Mouse (Mus musculus) fibroblast of lung, adult 2 months (primary cell): ENCODE results near the gene Ccin.

ENCODE experiments used
- DNase-seq: peaks from one replicate; pipeline ENCODE4 v3.0.0-alpha.2; 2011; ENCODE audit warnings: low read depth

Ccin gene

GRCm38 (mm10) chr4:44013391-44014070 lies 30.2 kb downstream of the Ccin start:
- no peak for DNase-seq

GRCm38 (mm10) chr4:44016071-44016470 lies 32.8 kb downstream of the Ccin start:
- no peak for DNase-seq

GRCm38 (mm10) chr4:44016791-44017190 lies 33.5 kb downstream of the Ccin start:
- no peak for DNase-seq

DNA sequence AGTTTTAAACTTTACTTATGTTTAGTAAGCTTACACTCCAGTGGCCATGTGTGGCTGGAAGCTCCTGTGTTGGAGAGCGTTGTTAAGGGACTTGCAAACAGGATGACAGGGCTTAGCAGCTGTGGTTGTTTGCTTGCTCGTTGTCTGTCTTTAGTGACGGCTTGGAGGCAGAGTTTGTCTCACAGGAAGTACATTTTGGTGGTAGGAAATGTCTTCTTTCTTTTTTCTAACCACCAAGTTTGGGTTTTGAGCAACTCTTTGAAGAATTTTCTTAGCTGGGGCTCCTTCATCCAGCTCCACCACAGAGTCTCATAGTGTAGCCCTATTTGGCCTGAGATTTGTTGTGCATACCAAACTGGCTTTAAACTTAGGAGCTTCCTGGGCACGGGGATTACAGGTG lies 39.0 kb downstream of the Ccin start:
- no peak for DNase-seq

GRCm38 (mm10) chr4:44022766-44023165 lies 39.5 kb downstream of the Ccin start:
- no peak for DNase-seq

GRCm38 (mm10) chr4:44023681-44024080 lies 40.4 kb downstream of the Ccin start:
- DNase-seq, result no peak

DNA sequence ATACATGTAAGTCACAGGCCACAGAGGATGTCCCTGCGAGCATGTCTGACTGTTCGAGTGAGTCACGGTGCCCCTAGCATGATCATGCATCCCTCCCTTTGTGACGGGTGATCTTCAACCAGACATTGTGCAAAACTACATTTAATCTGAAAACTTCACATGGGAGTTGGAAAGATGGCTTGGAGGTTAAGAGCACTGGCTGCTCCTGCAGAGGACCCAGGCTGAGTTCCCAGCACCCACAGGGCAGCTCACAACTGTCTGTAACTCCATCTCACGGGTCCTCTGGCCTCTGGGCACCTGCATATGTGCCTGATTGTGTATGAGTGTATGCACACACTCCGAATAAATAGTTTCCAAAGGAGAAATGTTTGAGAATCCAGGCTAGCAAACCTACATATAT lies 41.0 kb downstream of the Ccin start:
- DNase-seq, result no peak

- DNase-seq, result no peak
Observed at GRCm38 (mm10) chr4:44025570-44025969, 42.3 kb downstream of the Ccin start.

GRCm38 (mm10) chr4:44028303-44029135 lies 45.2 kb downstream of the Ccin start:
- DNase-seq, result no peak

DNA sequence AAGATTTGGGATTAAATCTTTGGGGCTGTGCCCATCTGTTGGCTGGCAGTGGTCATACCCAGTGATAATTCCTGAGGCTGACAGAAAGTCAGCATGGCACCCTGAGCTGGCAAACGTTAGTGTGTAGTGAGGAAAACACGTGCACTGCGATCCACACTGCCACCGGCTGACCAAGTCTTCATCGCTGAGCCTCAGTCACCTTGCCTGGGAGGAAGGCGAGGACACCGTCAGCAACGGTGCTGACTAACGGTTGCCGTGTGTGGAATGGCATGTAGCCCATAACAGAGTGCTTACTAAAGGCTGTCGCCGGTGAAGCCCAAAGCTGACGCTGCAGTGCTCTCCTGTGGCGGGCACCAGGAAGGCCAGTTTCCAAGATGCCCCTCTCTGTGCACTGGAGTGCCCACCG lies 46.4 kb downstream of the Ccin start:
- no peak for DNase-seq

DNA sequence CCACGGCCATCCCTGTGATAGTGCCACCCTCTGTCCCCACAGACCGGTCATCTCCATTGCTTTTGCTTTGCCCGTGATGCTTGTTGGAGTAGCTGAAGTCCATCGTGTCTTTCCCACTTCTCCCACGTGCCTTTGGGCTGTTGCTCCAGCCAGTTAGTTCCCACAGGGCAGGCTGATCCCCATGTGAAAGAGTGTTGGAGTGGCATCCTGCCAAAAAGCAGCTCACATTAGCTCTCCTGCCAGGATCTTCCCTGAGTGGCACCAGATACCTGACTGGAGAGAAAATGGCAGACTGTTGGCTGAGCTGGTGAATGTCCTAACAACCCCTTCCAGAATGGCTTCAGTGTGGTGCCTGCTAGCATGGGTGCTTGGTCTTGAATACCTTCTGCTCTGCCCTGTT lies 48.2 kb downstream of the Ccin start:
- no peak for DNase-seq
